Mouse (Mus musculus) lung, embryonic 16.5 days (tissue): ENCODE measurements at regions not wholly inside any gene's neighbourhood (a gene's known extent, or its start where the extent isn't known, plus 50 kb on each side); places are given as distances from the start of the nearest gene placed in this dataset.

Experiments used
- ATAC-seq: fragments of 200-750 bp; cut with Nextera tagmentation; 2 replicates; pipeline ENCODE4 v1.8.0; 2017; ENCODE audit warnings: low read depth, mild to moderate bottlenecking, moderate library complexity
- H3K27ac ChIP-seq: fragments of 300-500 bp; sonication (generic); 2 replicates; pipeline ENCODE4 v1.5.1; 2014; ENCODE audit warnings: mild to moderate bottlenecking, control low read depth, low read length
- H3K27me3 ChIP-seq: fragments of 300-500 bp; sonication (generic); 2 replicates; pipeline ENCODE4 v1.6.1; 2014; ENCODE audit warnings: low read depth, low read length, mixed read lengths; ENCODE audit not compliant: control insufficient read depth, insufficient read depth
- H3K36me3 ChIP-seq: fragments of 300-500 bp; sonication (generic); 2 replicates; pipeline ENCODE4 v1.6.1; 2014; ENCODE audit warnings: low read length; ENCODE audit not compliant: control insufficient read depth, insufficient read depth
- H3K4me1 ChIP-seq: fragments of 300-500 bp; sonication (generic); replicated peaks from 2 replicates; pipeline ENCODE4 v1.6.1; 2014; ENCODE audit warnings: low read length, mixed read lengths; ENCODE audit not compliant: control insufficient read depth, insufficient read depth
- H3K4me2 ChIP-seq: fragments of 300-500 bp; sonication (generic); 2 replicates; pipeline ENCODE4 v1.6.1; 2014; ENCODE audit warnings: low read depth, low read length, control low read depth
- H3K4me3 ChIP-seq: fragments of 300-500 bp; sonication (generic); 2 replicates; pipeline ENCODE4 v1.5.1; 2014; ENCODE audit warnings: mild to moderate bottlenecking, low read length, control low read depth
- H3K9ac ChIP-seq: fragments of 300-500 bp; sonication (generic); 2 replicates; pipeline ENCODE4 v1.6.1; 2014; ENCODE audit warnings: low read length, control low read depth
- H3K9me3 ChIP-seq: fragments of 300-500 bp; sonication (generic); 2 replicates; pipeline ENCODE4 v1.6.1; 2016; ENCODE audit warnings: low read length; ENCODE audit not compliant: control insufficient read depth
- WGBS: fragments of 180-500 bp; shearing (Covaris S2); extraction: QIAGEN DNeasy Blood & Tissue Kit; methylation state at CpG from one replicate; pipeline ENCODE4 v1.1.7; 2014; 5-methylcytosine and 5-hydroxymethylcytosine counted together

DNA sequence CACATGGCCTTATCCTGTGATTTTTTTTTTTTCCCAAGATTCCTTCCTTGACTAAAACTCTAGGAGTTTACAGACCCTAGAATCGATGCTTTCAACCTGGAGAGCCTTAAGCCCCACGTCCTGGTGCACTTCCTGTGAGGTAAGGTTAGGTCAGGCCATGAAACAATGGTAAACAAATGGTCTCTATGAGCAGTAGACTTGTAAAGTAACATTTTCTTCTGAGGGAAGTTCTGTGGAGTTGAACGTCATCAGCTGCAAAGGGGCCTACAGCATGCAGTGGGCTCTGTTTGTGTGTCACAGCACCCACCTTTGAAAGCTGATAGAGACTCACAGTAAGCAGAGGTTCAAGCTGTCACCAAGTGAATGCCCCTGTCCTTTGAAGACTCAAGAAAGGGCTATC lies 87.3 kb upstream of the Eomes start:
- no peak overlapping the region for H3K27ac ChIP-seq
- WGBS: 50% methylated on average over 3 of the region's 3 CpGs
- H3K9me3 ChIP-seq: no peaks in the 10 kb centered on the region
- H3K36me3 ChIP-seq: no peaks in the 10 kb centered on the region
- no peak overlapping the region for H3K9ac ChIP-seq
- H3K4me1 ChIP-seq: no peaks in the 10 kb centered on the region; the same call in 1 of the 2 replicates
- peaks cover 2% of the 10 kb centered on the region; the same call in 1 of the 2 replicates for H3K27me3 ChIP-seq
- no peak overlapping the region for H3K4me2 ChIP-seq
- ATAC-seq: no peak
- H3K4me3 ChIP-seq: no peak overlapping the region

DNA sequence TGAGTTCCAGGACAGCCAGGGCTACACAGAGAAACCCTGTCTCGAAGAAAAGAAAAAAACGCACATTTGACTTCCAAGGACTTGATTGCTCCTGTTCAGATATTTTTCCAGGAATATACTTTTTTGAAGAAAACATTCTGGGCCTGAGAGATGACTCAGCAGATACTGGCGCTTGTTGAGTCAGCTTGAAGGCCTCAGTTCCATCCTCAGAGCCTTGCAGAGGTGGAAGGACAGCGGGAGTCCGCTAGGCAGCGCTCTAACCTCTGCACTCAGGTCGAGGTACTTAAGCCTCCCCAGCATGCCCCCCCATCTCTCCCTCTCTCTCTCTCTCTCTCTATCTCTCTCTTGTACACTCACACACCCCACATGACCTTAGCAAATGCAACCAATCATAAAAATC lies 86.3 kb upstream of the Eomes start:
- H3K4me3 ChIP-seq: no peak overlapping the region
- H3K9me3 ChIP-seq: no peaks in the 10 kb centered on the region
- H3K36me3 ChIP-seq: no peaks in the 10 kb centered on the region
- WGBS: 63% methylated on average over 7 of the region's 7 CpGs
- H3K27ac ChIP-seq: no peak overlapping the region
- no peak overlapping the region for H3K4me2 ChIP-seq
- no peak for ATAC-seq
- H3K27me3 ChIP-seq: peaks cover 2% of the 10 kb centered on the region; the same call in 1 of the 2 replicates
- no peak overlapping the region for H3K9ac ChIP-seq
- no peaks in the 10 kb centered on the region; the same call in 1 of the 2 replicates for H3K4me1 ChIP-seq

DNA sequence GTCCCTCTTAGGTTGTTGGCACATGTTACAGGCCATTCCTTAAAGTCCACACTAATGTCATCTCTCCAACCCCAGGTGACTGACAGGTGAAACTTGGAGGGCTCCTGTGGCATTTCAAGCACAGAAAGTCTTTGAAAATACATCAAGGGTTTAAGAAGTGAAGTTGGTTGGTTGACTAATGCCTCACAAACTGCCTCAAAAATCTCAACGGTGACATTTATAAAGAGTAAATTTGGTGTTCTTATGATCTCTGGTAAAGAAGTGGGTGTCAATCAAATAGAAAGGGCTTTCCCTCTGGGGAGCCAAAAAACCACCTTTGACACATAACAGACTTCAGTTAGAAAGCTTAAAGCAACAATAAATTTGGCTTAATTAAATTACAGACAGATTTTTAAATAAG lies 85.2 kb upstream of the Eomes start:
- Histone ChIP-seq H3K4me2 (no peak overlapping the region), H3K27ac (no peak overlapping the region), H3K9me3 (no peaks in the 10 kb centered on the region), H3K4me1 (no peaks in the 10 kb centered on the region; the same call in 1 of the 2 replicates), H3K27me3 (peaks cover 2% of the 10 kb centered on the region; the same call in 1 of the 2 replicates), H3K9ac (no peak overlapping the region), H3K4me3 (no peak overlapping the region), H3K36me3 (no peaks in the 10 kb centered on the region)
- WGBS: 68% methylated on average over 1 of the region's 1 CpGs
- no peak for ATAC-seq

DNA sequence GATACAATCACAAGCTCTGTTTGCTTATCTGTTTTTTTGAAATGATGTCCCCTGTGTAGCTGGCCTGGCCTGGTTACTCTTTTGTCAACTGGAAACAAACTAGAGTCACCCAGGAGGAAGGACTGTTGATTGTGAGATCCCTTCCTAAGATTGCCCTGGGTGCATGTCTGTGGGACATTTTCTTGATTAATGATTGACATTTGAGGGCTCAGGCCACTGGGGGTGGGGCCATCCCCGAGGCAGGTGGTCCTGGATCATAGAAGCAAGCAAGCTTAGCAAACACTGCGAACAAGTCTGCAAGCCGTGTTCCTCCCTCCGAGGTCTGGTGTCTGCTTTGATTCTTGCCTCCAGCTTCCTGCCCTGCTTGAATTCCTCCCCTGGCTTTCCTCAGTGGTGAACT lies 84.4 kb upstream of the Eomes start:
- peaks cover 2% of the 10 kb centered on the region; the same call in 1 of the 2 replicates for H3K27me3 ChIP-seq
- H3K4me3 ChIP-seq: no peak overlapping the region
- WGBS: 38% methylated on average over 4 of the region's 4 CpGs
- H3K4me1 ChIP-seq: no peaks in the 10 kb centered on the region; the same call in 1 of the 2 replicates
- H3K9me3 ChIP-seq: no peaks in the 10 kb centered on the region
- H3K4me2 ChIP-seq: no peak overlapping the region
- no peak overlapping the region for H3K27ac ChIP-seq
- no peaks in the 10 kb centered on the region for H3K36me3 ChIP-seq
- H3K9ac ChIP-seq: no peak overlapping the region
- ATAC-seq: no peak

DNA sequence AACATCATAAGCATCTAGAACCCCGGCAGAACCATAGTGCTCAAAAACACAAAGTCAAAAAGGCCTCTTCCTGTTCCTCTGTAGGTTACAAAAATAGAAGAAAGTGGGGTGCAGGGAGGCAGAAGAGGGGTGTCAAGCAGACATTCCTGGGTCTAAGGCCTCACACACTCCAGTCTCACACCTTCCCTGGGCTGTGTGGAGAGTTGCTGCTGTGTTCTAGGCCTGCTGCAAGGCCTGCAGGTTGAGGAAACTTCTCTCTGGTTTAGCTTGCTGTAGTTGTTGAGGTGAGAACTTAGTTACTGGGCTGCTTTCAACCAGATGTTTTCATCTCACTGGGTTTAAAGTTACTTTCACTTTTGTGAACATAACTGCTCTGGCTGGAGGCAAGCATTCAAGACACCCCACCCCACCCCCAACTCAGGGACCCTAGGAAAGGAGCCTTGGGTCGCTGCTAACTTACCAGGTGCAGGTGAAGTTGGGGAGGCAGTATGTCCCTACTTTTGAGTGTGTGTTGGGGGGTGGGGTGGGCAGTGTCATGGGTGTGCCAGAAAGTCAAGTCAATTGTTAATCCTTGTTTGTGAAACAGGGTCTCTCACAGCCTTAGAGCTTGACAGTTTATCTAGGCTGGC lies 81.5 kb upstream of the Eomes start:
- Histone ChIP-seq H3K4me1 (no peaks in the 10 kb centered on the region), H3K9me3 (no peaks in the 10 kb centered on the region), H3K27ac (no peak overlapping the region), H3K36me3 (no peaks in the 10 kb centered on the region), H3K4me2 (no peak overlapping the region), H3K27me3 (no peaks in the 10 kb centered on the region), H3K9ac (no peak overlapping the region), H3K4me3 (no peak overlapping the region)
- 45% methylated on average over 2 of the region's 2 CpGs for WGBS
- ATAC-seq: no peak

DNA sequence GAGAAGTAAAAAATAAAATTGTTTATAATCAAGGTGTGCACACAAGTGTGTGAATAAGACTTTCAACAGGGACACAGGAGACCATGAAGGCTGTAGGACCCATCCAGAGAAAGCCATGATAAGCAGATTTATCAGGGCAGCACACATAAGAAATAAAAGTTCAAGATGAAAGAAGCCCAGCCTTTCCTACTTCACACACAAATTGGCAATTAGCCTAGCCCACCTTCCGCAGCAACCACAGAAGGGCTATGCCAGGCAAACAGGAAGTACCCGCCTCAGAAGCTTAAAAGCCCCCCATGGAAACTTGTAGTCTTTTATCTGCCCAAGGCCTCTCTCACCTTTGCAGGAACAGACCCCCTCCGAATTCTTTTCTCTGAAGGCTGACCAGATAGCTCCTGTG lies 77.5 kb upstream of the Eomes start:
- no peaks in the 10 kb centered on the region for H3K36me3 ChIP-seq
- no peak for ATAC-seq
- no peak overlapping the region for H3K27ac ChIP-seq
- no peak overlapping the region for H3K9ac ChIP-seq
- H3K27me3 ChIP-seq: no peaks in the 10 kb centered on the region
- 78% methylated on average over 3 of the region's 3 CpGs for WGBS
- no peaks in the 10 kb centered on the region for H3K9me3 ChIP-seq
- H3K4me3 ChIP-seq: no peak overlapping the region
- H3K4me1 ChIP-seq: no peaks in the 10 kb centered on the region
- no peak overlapping the region for H3K4me2 ChIP-seq

DNA sequence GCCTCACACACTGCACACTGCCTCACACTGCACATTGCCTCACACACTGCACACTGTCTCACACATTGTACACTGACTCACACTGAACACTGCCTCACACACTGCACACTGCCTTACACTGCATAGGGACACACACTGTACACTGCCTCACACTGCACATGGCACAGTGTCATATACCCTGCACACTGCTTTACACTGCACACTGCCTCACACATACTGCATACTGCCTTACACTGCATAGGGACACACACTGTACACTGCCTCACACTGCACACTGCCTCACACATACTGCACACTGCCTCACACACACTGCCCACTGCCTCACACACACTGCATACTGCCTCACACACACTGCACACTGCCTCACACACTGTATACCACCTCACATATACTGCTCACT lies 76.8 kb upstream of the Eomes start:
- Histone ChIP-seq H3K4me1 (no peaks in the 10 kb centered on the region), H3K9ac (no peak overlapping the region)

DNA sequence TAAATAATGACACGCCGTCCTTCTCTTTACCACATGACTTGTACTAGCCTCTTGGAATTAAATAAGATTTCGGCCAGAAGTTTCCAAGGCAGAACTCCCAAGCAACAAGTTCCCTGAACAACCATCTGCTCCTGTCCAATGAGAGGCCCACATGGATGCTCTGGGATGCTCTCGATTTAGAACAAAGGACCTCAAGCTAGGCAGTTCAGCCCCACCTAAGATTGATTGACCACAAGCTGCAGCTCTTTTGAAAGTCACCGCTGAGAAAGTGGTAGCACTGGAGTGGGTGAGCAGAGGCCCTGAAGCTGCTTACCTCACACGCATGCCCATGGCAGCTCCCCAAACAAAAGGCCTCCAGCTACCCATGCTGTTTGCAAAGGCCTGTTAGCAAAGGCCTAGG lies 73.1 kb upstream of the Eomes start:
- 55% methylated on average over 6 of the region's 6 CpGs for WGBS
- H3K36me3 ChIP-seq: no peaks in the 10 kb centered on the region
- ATAC-seq: no peak

More for the DNA sequence above, 76.8 kb upstream of the Eomes start:
- no peak overlapping the region for H3K27ac ChIP-seq
- ATAC-seq: peak; percentile 20; the same call in 1 of the 2 replicates
- no peaks in the 10 kb centered on the region for H3K27me3 ChIP-seq
- no peak overlapping the region for H3K4me2 ChIP-seq
- H3K4me3 ChIP-seq: no peak overlapping the region
- no peaks in the 10 kb centered on the region for H3K9me3 ChIP-seq
- H3K36me3 ChIP-seq: no peaks in the 10 kb centered on the region

DNA sequence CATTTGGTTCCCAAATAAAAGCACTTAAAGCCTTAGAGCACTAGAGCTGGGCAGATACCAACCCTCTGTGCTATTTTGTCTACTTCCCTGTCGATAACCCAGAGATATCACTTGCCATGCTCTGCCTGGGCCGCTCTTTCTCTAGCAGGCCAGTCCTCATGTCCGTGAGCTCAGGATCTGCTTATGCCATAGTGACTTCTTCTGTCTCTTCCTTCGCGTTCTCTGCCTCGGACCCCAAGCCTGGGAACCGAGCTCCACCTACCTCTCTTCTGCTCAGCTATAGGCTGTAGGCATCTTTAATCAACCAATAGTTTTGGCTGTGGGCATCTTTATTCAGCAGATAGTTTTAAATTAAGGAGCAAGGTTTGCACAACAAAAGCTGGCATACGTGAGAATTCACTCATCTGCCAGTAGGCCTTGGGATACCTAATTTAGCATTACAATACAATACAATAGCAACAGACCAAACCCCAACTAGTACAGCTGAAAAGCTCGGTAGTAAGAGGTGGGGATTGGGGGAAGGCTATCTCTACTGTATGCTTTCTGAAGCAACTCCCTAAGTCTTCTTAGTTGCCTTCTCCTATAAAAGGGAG lies 72.0 kb upstream of the Eomes start:
- H3K9me3 ChIP-seq: no peaks in the 10 kb centered on the region
- H3K9ac ChIP-seq: no peak overlapping the region
- WGBS: 73% methylated on average over 9 of the region's 9 CpGs
- no peak overlapping the region for H3K27ac ChIP-seq
- no peak for ATAC-seq
- H3K4me2 ChIP-seq: no peak overlapping the region
- H3K4me3 ChIP-seq: no peak overlapping the region
- no peaks in the 10 kb centered on the region for H3K27me3 ChIP-seq
- no peaks in the 10 kb centered on the region for H3K36me3 ChIP-seq
- no peaks in the 10 kb centered on the region for H3K4me1 ChIP-seq

More for the DNA sequence above, 73.1 kb upstream of the Eomes start:
- Histone ChIP-seq H3K9ac (no peak overlapping the region), H3K4me1 (no peaks in the 10 kb centered on the region), H3K4me3 (no peak overlapping the region), H3K9me3 (no peaks in the 10 kb centered on the region), H3K4me2 (no peak overlapping the region), H3K27me3 (no peaks in the 10 kb centered on the region), H3K27ac (no peak overlapping the region)
